Mouse (Mus musculus) G1E (cell line): ENCODE data around the gene 1700029P11Rik. TPM values are rescaled to one million over a fixed set of nuclear protein-coding genes. Genes with fewer than 3 reads are reported as not detected.

Source experiments
- ATAC-seq: 2 replicates; pipeline ENCODE4 v1.8.0; 2016; ENCODE audit warnings: mild to moderate bottlenecking; ENCODE audit not compliant: insufficient number of reproducible peaks, poor library complexity, low FRiP score, severe bottlenecking; ENCODE audit errors: extremely low read depth
- DNase-seq: peaks from one replicate; pipeline ENCODE4 v3.0.0; 2012; ENCODE audit warnings: low spot score
- H3K27me3 ChIP-seq: 2 replicates; pipeline ENCODE4 v1.6.1; 2012; ENCODE audit warnings: mild to moderate bottlenecking, low read length, inconsistent platforms; ENCODE audit not compliant: insufficient read depth
- H3K36me3 ChIP-seq: replicated peaks from 2 replicates; pipeline ENCODE3; 2012; ENCODE audit warnings: mild to moderate bottlenecking, inconsistent platforms
- H3K4me1 ChIP-seq: 2 replicates; pipeline ENCODE4 v1.6.1; 2012; ENCODE audit warnings: low read depth, low read length, inconsistent platforms, mixed read lengths; ENCODE audit not compliant: insufficient read depth
- H3K4me3 ChIP-seq: 2 replicates; pipeline ENCODE4 v1.5.1; 2012; ENCODE audit warnings: low read depth, mild to moderate bottlenecking, inconsistent platforms, low read length, moderate library complexity, mixed read lengths
- H3K9me3 ChIP-seq: replicated peaks from 2 replicates; pipeline ENCODE4 v1.6.1; 2012; ENCODE audit warnings: inconsistent platforms
- CTCF ChIP-seq: IDR thresholded peaks from 2 replicates; pipeline ENCODE4 v1.5.1; 2012; ENCODE audit warnings: low read depth, low read length, inconsistent platforms, mixed read lengths
- GATA1 ChIP-seq: IDR thresholded peaks from 2 replicates; pipeline ENCODE4 v1.6.1; 2012; ENCODE audit warnings: borderline replicate concordance, low read length, inconsistent platforms, mixed read lengths
- GATA2 ChIP-seq: IDR thresholded peaks from 2 replicates; pipeline ENCODE4 v1.6.1; 2012; ENCODE audit warnings: low read depth, low read length, inconsistent platforms, borderline replicate concordance
- POLR2AphosphoS5 ChIP-seq: IDR thresholded peaks from 2 replicates; pipeline ENCODE4 v1.6.1; 2012; ENCODE audit warnings: low read depth, low read length, inconsistent platforms; ENCODE audit not compliant: insufficient replicate concordance
- TAL1 ChIP-seq: conservative IDR thresholded peaks from 2 replicates; pipeline ENCODE4 v1.6.1; 2012; ENCODE audit warnings: low read depth, low read length, inconsistent platforms, mixed read lengths
- polyA plus RNA-seq: library from polyadenylated mRNA; stranded (reverse); fragments of >175 nt; gene quantifications from 2 replicates; pipeline ENCODE4 v1.2.3, GENCODE M21; 2012
- total RNA-seq, 2 experiments: library from RNA; stranded (forward) in 1 of 2; stranded (reverse) in 1 of 2; fragments of 200-1000 nt in 1 of 2; fragments of >200 nt in 1 of 2; fragmentation: Nextera tagmentation in 1 of 2; gene quantifications; 2 replicates each; pipeline ENCODE4 v1.2.3; 2014 to 2017

The 1700029P11Rik gene
- total and polyA plus RNA-seq, 3 experiments = not detected

DNA sequence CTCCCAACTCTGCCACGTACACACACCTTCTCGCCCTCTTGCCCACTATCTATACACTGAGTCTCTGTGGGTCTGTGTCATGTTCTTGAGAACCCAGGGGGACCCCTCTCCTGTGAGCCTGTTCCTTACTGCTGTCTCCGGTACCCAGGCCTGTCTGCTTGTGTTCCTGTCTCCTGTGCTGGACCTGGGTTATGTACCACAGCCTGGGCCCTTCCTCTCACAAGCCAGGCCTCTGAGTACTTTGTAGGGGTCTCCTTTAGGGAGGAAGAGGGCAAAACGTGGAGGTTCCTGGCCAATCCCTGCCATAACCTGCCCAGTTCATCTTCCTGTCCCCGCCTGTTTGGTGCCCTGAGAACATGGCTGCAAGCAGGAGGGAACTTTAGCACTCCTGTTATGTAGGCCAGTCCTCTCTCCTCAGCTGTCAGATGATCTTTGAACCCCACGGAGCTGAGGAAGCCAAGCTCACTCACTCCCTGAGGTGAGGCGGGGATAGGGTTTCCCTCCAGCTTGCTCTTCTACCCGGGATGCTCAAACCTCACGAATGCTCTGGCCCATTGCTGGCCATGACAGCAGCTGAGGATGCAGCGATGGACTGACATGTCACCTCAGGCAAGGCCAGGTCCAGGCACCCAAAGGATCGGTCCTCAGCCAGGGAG, 30.7 kb upstream of the 1700029P11Rik start:
- Histone ChIP-seq H3K9me3 (no peaks in the 10 kb centered on the region), H3K36me3 (peaks cover 56% of the 10 kb centered on the region), H3K4me1 (0 out of 2 replicates have a peak, but pooled peaks cover 9% of the 10 kb centered on the region), H3K27me3 (peaks cover 18% of the 10 kb centered on the region), H3K4me3 (no peak overlapping the region)
- no peak for TF ChIP-seq POLR2AphosphoS5
- no peak for TF ChIP-seq GATA2
- no peak for TF ChIP-seq TAL1
- no peak for TF ChIP-seq CTCF
- no peak for TF ChIP-seq GATA1
- no peak for ATAC-seq
- DNase-seq = no peak

- TF ChIP-seq GATA1 = no peak
- no peak for TF ChIP-seq POLR2AphosphoS5
- no peak for TF ChIP-seq TAL1
- no peak for TF ChIP-seq CTCF
- 0 out of 2 replicates have a peak, but pooled peaks cover 9% of the 10 kb centered on the region for H3K4me1 ChIP-seq
- DNase-seq = no peak
- no peak overlapping the region for H3K4me3 ChIP-seq
- H3K36me3 ChIP-seq = peaks cover 67% of the 10 kb centered on the region
- no peaks in the 10 kb centered on the region for H3K9me3 ChIP-seq
- no peak for ATAC-seq
- peaks cover 9% of the 10 kb centered on the region for H3K27me3 ChIP-seq
These were observed 29.6 kb upstream of the 1700029P11Rik start for GRCm38 (mm10) chr15:81950716-81951115.

GRCm38 (mm10) chr15:81951159-81951558, 29.2 kb upstream of the 1700029P11Rik start:
- H3K36me3 ChIP-seq = peaks cover 72% of the 10 kb centered on the region
- no peak overlapping the region for H3K4me3 ChIP-seq
- peaks cover 6% of the 10 kb centered on the region for H3K27me3 ChIP-seq
- no peaks in the 10 kb centered on the region for H3K9me3 ChIP-seq
- TF ChIP-seq CTCF = no peak
- TF ChIP-seq GATA1 = no peak
- no peak for TF ChIP-seq POLR2AphosphoS5
- TF ChIP-seq GATA2 = no peak
- no peak for TF ChIP-seq TAL1
- H3K4me1 ChIP-seq = 0 out of 2 replicates have a peak, but pooled peaks cover 9% of the 10 kb centered on the region
- no peak for DNase-seq
- ATAC-seq = no peak

- Histone ChIP-seq H3K36me3 (peaks cover 83% of the 10 kb centered on the region), H3K9me3 (no peaks in the 10 kb centered on the region), H3K4me3 (no peak overlapping the region), H3K4me1 (peaks cover 14% of the 10 kb centered on the region; the same call in 1 of the 2 replicates), H3K27me3 (no peaks in the 10 kb centered on the region; the same call in 1 of the 2 replicates)
- ATAC-seq = no peak
- no peak for DNase-seq
- TF ChIP-seq GATA2 (no peak), POLR2AphosphoS5 (no peak), GATA1 (no peak), CTCF (no peak), TAL1 (no peak)
These were observed 28.0 kb upstream of the 1700029P11Rik start for GRCm38 (mm10) chr15:81952310-81952709.

- H3K4me1 ChIP-seq = peaks cover 20% of the 10 kb centered on the region
- peaks cover 99% of the 10 kb centered on the region for H3K36me3 ChIP-seq
These were observed 26.2 kb upstream of the 1700029P11Rik start for GRCm38 (mm10) chr15:81954151-81954583.

DNA sequence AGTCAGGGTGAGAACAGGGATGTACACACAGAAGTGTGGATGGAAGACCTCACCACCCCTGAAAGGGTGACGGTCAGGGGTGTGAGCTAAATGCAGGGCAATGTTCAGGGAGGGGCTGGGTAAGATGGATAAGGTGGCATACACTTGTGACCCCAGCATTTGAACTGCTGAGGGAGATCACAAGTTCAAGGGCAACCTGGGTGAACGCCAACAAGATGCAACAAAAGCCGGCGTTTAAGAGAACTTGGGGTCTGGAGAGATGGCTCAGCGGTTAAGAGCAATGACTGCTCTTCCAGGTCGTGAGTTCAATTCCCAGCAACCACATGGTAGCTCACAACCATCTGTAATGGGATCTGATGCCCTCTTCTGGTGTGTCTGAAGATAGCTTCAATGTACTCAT, 25.6 kb upstream of the 1700029P11Rik start:
- no peak for ATAC-seq
- peaks cover 97% of the 10 kb centered on the region for H3K36me3 ChIP-seq
- TF ChIP-seq GATA1 = no peak
- no peak for TF ChIP-seq GATA2
- no peak for TF ChIP-seq POLR2AphosphoS5
- no peak for TF ChIP-seq TAL1

More at GRCm38 (mm10) chr15:81954151-81954583, 26.2 kb upstream of the 1700029P11Rik start:
- H3K27me3 ChIP-seq = no peaks in the 10 kb centered on the region
- ATAC-seq (no peak), DNase-seq (no peak)
- TF ChIP-seq GATA1 (no peak), CTCF (no peak), GATA2 (no peak)
- no peak overlapping the region for H3K4me3 ChIP-seq
- no peaks in the 10 kb centered on the region for H3K9me3 ChIP-seq

More for the DNA sequence above, 25.6 kb upstream of the 1700029P11Rik start:
- H3K9me3 ChIP-seq = no peaks in the 10 kb centered on the region
- no peak overlapping the region for H3K4me3 ChIP-seq
- DNase-seq = no peak
- no peaks in the 10 kb centered on the region for H3K27me3 ChIP-seq
- H3K4me1 ChIP-seq = peaks cover 23% of the 10 kb centered on the region
